Mouse (Mus musculus) kidney, embryonic 16.5 days (tissue): Measurements from ENCODE around the gene Topors. TPM values are rescaled to one million over a fixed set of nuclear protein-coding genes. Genes with fewer than 3 reads are reported as not detected.
A peak's percentile ranks its signal among the peaks of the same experiment; 100 is the strongest.
"Not testable (repeated sequence)": the region's sequence is repeated elsewhere in the genome, so short reads cannot be mapped to it uniquely, and the experiment has no call there.

Source experiments
- ATAC-seq: fragments of 200-750 bp; cut with Nextera tagmentation; 2 replicates; pipeline ENCODE4 v1.8.0; 2017; ENCODE audit warnings: moderate TSS enrichment; ENCODE audit not compliant: low FRiP score, low TSS enrichment
- H3K27ac ChIP-seq: fragments of 300-500 bp; sonication (generic); 2 replicates; pipeline ENCODE4 v1.5.1; 2014; ENCODE audit warnings: low read length
- H3K27me3 ChIP-seq: fragments of 300-500 bp; sonication (generic); 2 replicates; pipeline ENCODE4 v1.6.1; 2014; ENCODE audit warnings: low read length, control low read depth, mixed read lengths; ENCODE audit not compliant: insufficient read depth
- H3K36me3 ChIP-seq: fragments of 300-500 bp; sonication (generic); 2 replicates; pipeline ENCODE4 v1.6.1; 2014; ENCODE audit warnings: low read length, control low read depth, mixed read lengths; ENCODE audit not compliant: insufficient read depth
- H3K4me1 ChIP-seq: fragments of 300-500 bp; sonication (generic); 2 replicates; pipeline ENCODE4 v1.6.1; 2014; ENCODE audit warnings: low read length, control low read depth, mixed read lengths; ENCODE audit not compliant: insufficient read depth
- H3K4me2 ChIP-seq: fragments of 300-500 bp; sonication (generic); replicated peaks from 2 replicates; pipeline ENCODE4 v1.6.1; 2014; ENCODE audit warnings: low read depth, low read length
- H3K4me3 ChIP-seq: fragments of 300-500 bp; sonication (generic); 2 replicates; pipeline ENCODE4 v1.5.1; 2014; ENCODE audit warnings: mild to moderate bottlenecking, low read length
- H3K9ac ChIP-seq: fragments of 300-500 bp; sonication (generic); replicated peaks from 2 replicates; pipeline ENCODE4 v1.6.1; 2014; ENCODE audit warnings: low read length
- H3K9me3 ChIP-seq: fragments of 300-500 bp; sonication (generic); 2 replicates; pipeline ENCODE4 v1.6.1; 2016; ENCODE audit warnings: low read length, control low read depth
- WGBS: fragments of 180-500 bp; shearing (Covaris S2); extraction: QIAGEN DNeasy Blood & Tissue Kit; methylation state at CpG from one replicate; pipeline ENCODE4 v1.1.7; 2014; 5-methylcytosine and 5-hydroxymethylcytosine counted together
- polyA plus RNA-seq: library from polyadenylated mRNA; unstranded; fragments of >200 nt; fragmentation: Nextera tagmentation; extraction: Ambion mirVana; gene quantifications from 2 replicates; pipeline ENCODE4 v1.2.1, GENCODE M21; 2015

Gene Topors
- polyA plus RNA-seq, 1 experiment from 2014 or later = 42.4 TPM

DNA sequence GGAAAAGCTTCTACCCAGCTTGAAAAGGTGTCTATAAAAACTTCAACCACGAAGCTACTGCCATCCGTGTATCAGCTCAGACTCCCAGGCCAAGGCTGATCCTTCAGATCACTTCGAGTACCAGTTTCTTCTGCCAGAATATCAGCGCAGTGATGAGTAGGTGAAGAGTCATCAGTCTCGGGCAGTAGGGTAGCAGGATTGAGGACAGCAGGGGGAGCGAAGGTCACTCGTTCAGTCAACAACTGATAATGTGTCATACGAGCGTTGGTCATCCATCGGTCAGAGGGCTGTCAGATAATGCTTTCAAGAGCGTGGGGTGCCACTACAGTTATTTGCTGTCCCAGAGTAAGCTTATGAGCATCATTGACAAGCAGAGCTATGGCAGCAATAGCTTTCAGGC lies 21.9 kb upstream of the Topors start:
- peaks cover 19% of the 10 kb centered on the region for H3K9me3 ChIP-seq
- WGBS = 92% methylated on average over 11 of the region's 11 CpGs
- not testable (repeated sequence) for H3K4me3 ChIP-seq, H3K27ac ChIP-seq, ATAC-seq, H3K27me3 ChIP-seq, H3K4me1 ChIP-seq, H3K36me3 ChIP-seq, H3K9ac ChIP-seq, H3K4me2 ChIP-seq

DNA sequence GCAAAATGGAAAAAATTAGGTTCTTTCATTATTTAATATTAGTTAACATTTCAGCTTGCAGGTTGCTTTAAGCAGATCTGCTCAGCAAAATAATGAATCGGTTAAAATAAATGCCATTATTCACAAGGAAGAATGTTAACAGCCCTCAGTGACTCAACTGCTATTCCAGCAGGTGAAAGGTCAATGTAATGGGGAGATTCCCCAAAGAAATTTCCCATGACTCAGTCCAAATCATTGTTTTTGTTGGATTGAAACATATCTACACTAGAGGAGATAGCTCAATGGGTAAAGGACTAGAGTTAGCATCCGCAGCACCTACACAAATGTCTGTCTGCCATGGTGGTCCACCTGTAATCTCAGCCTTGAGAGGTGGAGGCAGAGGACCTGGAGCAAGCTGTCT lies 19.4 kb upstream of the Topors start:
- Histone ChIP-seq H3K27me3 (no peaks in the 10 kb centered on the region), H3K9me3 (peaks cover 11% of the 10 kb centered on the region), H3K36me3 (no peaks in the 10 kb centered on the region), H3K4me1 (no peaks in the 10 kb centered on the region), H3K4me2 (no peak overlapping the region), H3K4me3 (no peak overlapping the region), H3K9ac (no peak overlapping the region), H3K27ac (no peak overlapping the region)
- 86% methylated on average over 2 of the region's 2 CpGs for WGBS
- ATAC-seq = no peak

DNA sequence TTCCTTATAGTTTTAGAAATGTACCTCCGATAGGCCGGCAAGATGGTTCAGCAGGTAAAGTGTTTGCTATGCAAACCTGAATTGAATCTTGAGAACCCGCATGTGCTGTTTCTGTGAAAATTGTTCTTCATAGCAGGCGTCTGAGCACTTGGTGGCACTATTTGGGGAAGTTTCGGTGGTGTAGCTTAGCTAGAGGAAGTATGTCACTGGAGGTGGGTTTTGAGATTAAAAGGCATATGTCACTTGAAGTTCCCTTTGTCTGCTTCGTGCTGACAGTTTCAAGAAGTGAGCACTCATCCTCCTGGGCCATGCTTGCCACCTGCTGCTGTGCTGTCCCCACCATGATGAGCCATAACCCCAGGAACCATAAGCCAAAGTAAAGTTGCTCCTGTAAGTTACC lies 17.8 kb upstream of the Topors start:
- Histone ChIP-seq H3K27ac (no peak overlapping the region), H3K4me2 (no peak overlapping the region), H3K4me1 (no peaks in the 10 kb centered on the region), H3K9me3 (peaks cover 5% of the 10 kb centered on the region; the same call in 1 of the 2 replicates), H3K4me3 (no peak overlapping the region), H3K36me3 (no peaks in the 10 kb centered on the region), H3K9ac (no peak overlapping the region), H3K27me3 (no peaks in the 10 kb centered on the region)
- ATAC-seq = no peak
- whole genome bisulfite sequencing = 81% methylated on average over 6 of the region's 6 CpGs

DNA sequence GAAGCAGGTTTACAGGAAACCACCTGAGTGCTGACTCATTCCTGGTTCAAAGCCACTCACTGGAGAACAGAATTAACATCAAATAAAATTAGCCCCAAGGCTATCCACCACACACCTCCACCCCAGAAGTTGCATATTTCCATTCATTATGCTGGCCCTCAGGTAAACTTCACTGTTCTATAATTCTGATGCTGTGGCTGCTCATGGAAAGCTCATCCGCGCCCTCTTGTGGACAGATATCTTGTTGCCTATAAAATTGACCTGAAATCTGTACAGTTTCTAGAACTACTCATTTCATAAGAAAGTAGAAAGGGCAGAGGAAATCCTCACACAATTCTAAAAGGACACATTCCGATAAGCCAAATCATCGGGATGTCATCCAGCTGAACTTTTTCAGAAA lies 15.9 kb upstream of the Topors start:
- 20% methylated on average over 4 of the region's 4 CpGs for WGBS
- Histone ChIP-seq H3K4me1 (no peaks in the 10 kb centered on the region), H3K4me2 (no peak overlapping the region), H3K27me3 (no peaks in the 10 kb centered on the region), H3K36me3 (no peaks in the 10 kb centered on the region), H3K9me3 (peaks cover 2% of the 10 kb centered on the region; the same call in 1 of the 2 replicates), H3K27ac (no peak overlapping the region), H3K4me3 (no peak overlapping the region), H3K9ac (no peak overlapping the region)
- no peak for ATAC-seq

DNA sequence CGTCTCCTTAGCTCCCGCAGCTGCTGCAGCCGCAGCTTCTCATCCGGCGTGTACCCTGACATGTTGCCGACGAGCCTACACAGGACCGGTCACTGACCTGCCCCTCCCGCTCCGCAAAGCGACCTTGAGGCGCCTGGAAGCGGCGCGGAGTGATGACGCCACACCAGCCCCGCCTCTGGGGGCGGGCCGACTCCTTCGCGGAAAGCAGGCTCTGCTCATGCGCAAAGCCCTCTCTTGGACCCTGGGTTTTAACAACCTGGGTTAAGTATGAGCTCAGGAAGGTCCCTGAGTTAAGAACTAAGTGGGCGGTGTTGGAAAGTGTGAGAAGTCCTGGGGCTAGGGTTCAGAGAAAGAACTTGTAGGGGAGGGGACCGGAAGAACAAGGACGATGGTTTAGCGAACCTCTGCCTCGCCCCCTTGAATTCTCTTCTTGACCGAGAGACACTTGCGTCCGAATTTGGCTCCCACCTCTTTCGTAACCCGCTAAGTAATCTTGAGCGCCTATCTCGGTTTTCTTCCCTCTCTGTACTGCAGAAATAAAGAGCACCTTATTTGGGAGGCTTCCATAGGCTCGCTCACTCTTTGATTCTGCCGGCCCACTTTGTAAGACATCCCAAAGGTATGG lies 9.7 kb upstream of the Topors start, which contains the start of gene Ndufb6:
Ndufb6 (minus strand) TSS at position 146 of the 625 bp plus-strand sequence.
- WGBS = under 1% methylated on average over 36 of the region's 36 CpGs
- H3K9me3 ChIP-seq = no peaks in the 10 kb centered on the region
- H3K4me3 ChIP-seq = peak within 1 kb of the TSS; percentile 83
- peak; percentile 98 for ATAC-seq
- no peaks in the 10 kb centered on the region for H3K27me3 ChIP-seq
- H3K27ac ChIP-seq = peak within 1 kb of the TSS; percentile 88
- peak within 1 kb of the TSS; percentile 86 for H3K4me2 ChIP-seq
- H3K36me3 ChIP-seq = peaks cover 10% of the 10 kb centered on the region; the same call in 1 of the 2 replicates
- peak within 1 kb of the TSS; percentile 86 for H3K9ac ChIP-seq
- H3K4me1 ChIP-seq = peaks cover 12% of the 10 kb centered on the region

DNA sequence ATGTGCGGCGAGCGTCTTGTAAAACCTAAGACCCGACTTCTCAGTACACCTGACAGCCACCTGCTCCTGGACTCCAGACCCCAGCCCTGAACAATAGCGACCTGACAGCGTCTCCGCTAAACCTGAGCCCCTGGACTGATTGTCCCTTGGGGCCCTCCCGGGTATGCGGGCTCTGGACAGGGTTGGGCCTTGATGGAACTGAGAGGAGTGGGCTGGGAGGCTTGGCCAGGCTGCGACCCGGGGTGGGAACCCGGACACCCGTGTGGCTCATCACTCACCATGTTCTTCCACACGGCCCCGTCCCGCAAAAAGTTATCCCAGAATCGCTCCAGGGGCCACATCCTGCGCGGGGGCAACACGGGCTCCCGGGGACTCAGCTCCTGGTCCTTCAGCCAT lies 9.2 kb upstream of the Topors start:
- Histone ChIP-seq H3K27me3 (no peaks in the 10 kb centered on the region), H3K36me3 (peaks cover 11% of the 10 kb centered on the region; the same call in 1 of the 2 replicates), H3K4me3 (peak overlapping the region; percentile 83), H3K4me2 (peak overlapping the region; percentile 86), H3K9me3 (no peaks in the 10 kb centered on the region), H3K27ac (peak overlapping the region; percentile 88), H3K4me1 (peaks cover 12% of the 10 kb centered on the region), H3K9ac (peak overlapping the region; percentile 86)
- WGBS = under 1% methylated on average over 21 of the region's 21 CpGs
- ATAC-seq = peak; percentile 67; the same call in 1 of the 2 replicates

DNA sequence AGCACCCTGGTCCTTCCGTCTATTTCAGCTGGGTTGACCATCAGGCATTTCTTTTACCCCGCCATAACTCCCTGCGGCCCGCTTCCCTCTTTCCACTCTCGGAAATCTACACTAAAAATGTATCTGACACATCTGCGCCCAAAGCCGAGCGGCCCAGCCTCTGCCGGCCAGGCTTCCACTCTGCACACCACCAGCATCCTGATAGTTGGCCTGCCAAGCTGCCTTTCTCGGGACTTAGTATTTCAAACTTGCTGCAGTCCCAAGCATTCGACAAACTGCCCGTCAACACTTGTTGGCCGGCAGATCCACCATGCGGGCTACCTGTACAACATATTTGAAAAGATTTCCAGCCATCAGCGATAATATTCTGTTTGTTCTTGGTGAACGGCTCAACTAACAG lies 815 bp downstream of the Topors start:
- Histone ChIP-seq H3K4me2 (peak overlapping the region; percentile 89), H3K27ac (peak overlapping the region; percentile 100), H3K4me1 (peaks cover 23% of the 10 kb centered on the region), H3K9ac (peak overlapping the region; percentile 90), H3K9me3 (no peaks in the 10 kb centered on the region), H3K4me3 (peak overlapping the region; percentile 84), H3K36me3 (peaks cover 9% of the 10 kb centered on the region; the same call in 1 of the 2 replicates), H3K27me3 (no peaks in the 10 kb centered on the region)
- 0% methylated on average over 16 of the region's 16 CpGs for WGBS
- no peak; the same call in 1 of the 2 replicates for ATAC-seq

DNA sequence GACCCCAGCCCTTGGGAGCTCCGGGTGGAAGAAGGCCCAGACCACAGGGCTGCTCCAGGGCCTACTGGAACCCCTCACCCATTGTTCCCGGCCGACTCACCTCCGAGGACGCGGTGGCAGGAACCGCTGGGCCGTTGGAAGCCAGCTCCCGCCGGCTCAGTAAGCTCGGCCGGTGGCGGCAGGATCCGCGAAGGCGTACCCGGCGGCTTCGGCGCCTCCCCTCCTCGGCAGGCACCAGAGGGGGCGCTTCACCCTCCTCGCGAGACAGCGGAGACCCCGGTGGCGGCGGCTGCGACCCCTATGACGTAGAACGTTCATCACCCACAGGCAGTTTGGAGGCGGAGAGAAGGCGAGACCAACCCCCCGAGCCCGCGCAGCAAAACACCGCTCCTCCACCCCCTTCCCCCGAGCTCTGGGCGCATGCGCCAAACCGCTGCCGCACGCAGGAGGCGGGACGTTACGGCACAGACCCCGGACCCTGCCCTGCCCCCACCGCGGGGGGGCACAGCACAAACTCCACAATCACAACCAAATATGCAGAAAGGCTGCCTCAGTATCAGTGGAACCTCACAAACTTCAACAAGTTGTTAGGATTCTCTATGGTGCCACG lies 1.3 kb downstream of the Topors start:
- peak overlapping the region; percentile 84 for H3K4me3 ChIP-seq
- peak overlapping the region; percentile 89 for H3K4me2 ChIP-seq
- ATAC-seq = peak; percentile 81
- H3K27ac ChIP-seq = peak overlapping the region; percentile 100
- peak overlapping the region; percentile 90 for H3K9ac ChIP-seq
- no peaks in the 10 kb centered on the region for H3K27me3 ChIP-seq
- peaks cover 23% of the 10 kb centered on the region for H3K4me1 ChIP-seq
- peaks cover 7% of the 10 kb centered on the region; the same call in 1 of the 2 replicates for H3K36me3 ChIP-seq
- H3K9me3 ChIP-seq = no peaks in the 10 kb centered on the region
- under 1% methylated on average over 48 of the region's 50 CpGs for WGBS

DNA sequence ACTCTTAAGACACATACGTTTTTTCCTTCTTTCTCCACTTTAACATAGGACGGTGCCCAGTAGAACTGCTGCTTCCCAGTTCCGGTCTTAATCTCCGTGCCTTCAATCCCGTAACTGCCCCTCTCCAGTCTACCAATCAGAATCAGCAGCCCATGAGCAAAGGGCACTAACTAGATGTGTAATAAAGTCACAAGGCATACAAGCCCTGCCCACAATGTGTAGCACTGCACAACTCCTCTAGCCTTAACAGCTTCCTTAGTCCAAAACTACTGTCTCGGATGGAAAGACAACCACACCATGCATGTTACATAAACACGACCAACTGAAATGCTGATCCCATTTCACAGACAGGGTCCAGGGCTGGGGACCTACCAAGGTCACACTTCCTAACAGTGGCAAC lies 2.0 kb downstream of the Topors start:
- Histone ChIP-seq H3K4me2 (peak overlapping the region; percentile 89), H3K9ac (peak overlapping the region; percentile 90), H3K27me3 (no peaks in the 10 kb centered on the region), H3K4me3 (peak overlapping the region; percentile 84), H3K27ac (peak overlapping the region; percentile 100), H3K36me3 (peaks cover 9% of the 10 kb centered on the region), H3K4me1 (peaks cover 23% of the 10 kb centered on the region), H3K9me3 (no peaks in the 10 kb centered on the region)
- 50% methylated on average over 7 of the region's 7 CpGs for WGBS
- peak; percentile 0; the same call in 1 of the 2 replicates for ATAC-seq

DNA sequence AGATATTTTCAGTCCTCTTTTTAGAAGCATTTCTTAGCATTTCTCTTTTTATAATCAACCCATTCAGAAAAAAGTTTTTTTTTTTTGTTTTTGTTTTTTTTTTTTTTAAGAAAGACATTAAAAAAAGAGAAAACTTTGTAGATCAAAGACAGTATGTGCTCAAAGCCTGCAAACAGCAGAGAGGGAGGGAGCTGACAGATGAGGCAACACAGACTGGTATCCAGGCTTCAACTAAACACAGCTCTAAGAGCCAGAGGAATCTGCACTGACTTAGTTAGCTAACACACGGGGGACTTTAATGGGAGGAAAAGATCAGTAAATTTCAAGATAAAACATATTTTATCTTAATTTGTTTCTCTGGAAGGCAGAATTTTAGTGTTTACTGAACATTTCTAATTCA lies 5.3 kb downstream of the Topors start:
- Histone ChIP-seq H3K4me1 (peaks cover 23% of the 10 kb centered on the region), H3K27ac (no peak overlapping the region), H3K4me3 (no peak overlapping the region), H3K36me3 (peaks cover 36% of the 10 kb centered on the region), H3K27me3 (no peaks in the 10 kb centered on the region), H3K9ac (no peak overlapping the region), H3K4me2 (no peak overlapping the region), H3K9me3 (no peaks in the 10 kb centered on the region)
- ATAC-seq = no peak
- WGBS = 63% methylated on average over 1 of the region's 1 CpGs
